19 mouse cellular contexts compared by ENCODE assay signal in genomic region chr2:157519452-157519851, GRCm38 (mm10). TPM values are rescaled to one million over a fixed set of nuclear protein-coding genes. Genes with fewer than 3 reads are reported as not detected.
DNase-seq lines count a peak whose midpoint lies in the region; ATAC-seq lines count a peak whose summit lies in the region.
"Had no signal": no experiment of that assay in that cellular context is flagged by ENCODE, and none has a peak within 500 bp of the region (broad histone marks: within the 10 kb centered on the region; RNA-seq: fewer than 3 reads in every experiment).

No protein-coding gene starts in this region.

- no peak overlapping the region for H3K9ac ChIP-seq in midbrain, embryonic 13.5 days (replicated peaks)
- H3K9ac ChIP-seq: limb, embryonic 13.5 days; liver, embryonic 15.5 days had no signal

- WGBS in heart, embryonic 10.5 days = 46% methylated on average over 6 of the region's 6 CpGs
- WGBS in midbrain, embryonic 13.5 days = 62% methylated on average over 6 of the region's 6 CpGs

- ATAC-seq in midbrain, embryonic 13.5 days = no peak

- no peak overlapping the region for H3K4me2 ChIP-seq in midbrain, embryonic 13.5 days (replicated peaks)
- H3K4me2 ChIP-seq: heart, embryonic 11.5 days; limb, embryonic 13.5 days; liver, embryonic 15.5 days had no signal

- no peaks in the 10 kb centered on the region for H3K36me3 ChIP-seq in heart, embryonic 10.5 days
- H3K36me3 ChIP-seq in midbrain, embryonic 13.5 days = no peaks in the 10 kb centered on the region
- H3K36me3 ChIP-seq: limb, embryonic 13.5 days; liver, embryonic 15.5 days had no signal

- H3K4me1 ChIP-seq in heart, embryonic 10.5 days = peaks cover 6% of the 10 kb centered on the region
- peaks cover 58% of the 10 kb centered on the region for H3K4me1 ChIP-seq in midbrain, embryonic 13.5 days (replicated peaks)
- H3K4me1 ChIP-seq: liver, embryonic 15.5 days; megakaryocyte, embryonic 14.5 days had no signal

- no peaks in the 10 kb centered on the region for H3K9me3 ChIP-seq in heart, embryonic 10.5 days
- no peaks in the 10 kb centered on the region for H3K9me3 ChIP-seq in midbrain, embryonic 13.5 days
- H3K9me3 ChIP-seq: limb, embryonic 13.5 days; liver, embryonic 15.5 days; megakaryocyte, embryonic 14.5 days had no signal

- H3K27me3 ChIP-seq in heart, embryonic 10.5 days (ENCODE audit: insufficient read depth, poor library complexity, severe bottlenecking) = peaks cover 20% of the 10 kb centered on the region; the same call in 1 of the 2 replicates
- H3K27me3 ChIP-seq in midbrain, embryonic 13.5 days = no peaks in the 10 kb centered on the region
- H3K27me3 ChIP-seq: limb, embryonic 13.5 days; liver, embryonic 15.5 days had no signal

- DNase-seq in adrenal gland, postnatal 14 days = peak; percentile 63
- DNase-seq in adrenal gland, adult 8-10 months = no peak
- DNase-seq in heart, postnatal 25 days (ENCODE audit: low spot score) = peak; percentile 13
- DNase-seq in heart, embryonic 10.5 days (ENCODE audit: low spot score) = no peak
- peak; percentile 65 for DNase-seq in adipocyte (ENCODE audit: low spot score)
- DNase-seq in retina, postnatal 1 day = no peak
- DNase-seq in spleen, adult 12 weeks (ENCODE audit: low spot score) = no peak
- DNase-seq: cerebellum, postnatal 25 days; kidney, adult 8-10 months; lung, postnatal 10 days; thymus, postnatal 14 days had no signal

- intact Hi-C loops in heart, postnatal 25 days (cut with DNase I) = no loop called here

- H3K27ac ChIP-seq in heart, embryonic 10.5 days = no peak overlapping the region
- peak overlapping the region; percentile 77; the same call in 1 of the 2 replicates for H3K27ac ChIP-seq in midbrain, embryonic 13.5 days
- H3K27ac ChIP-seq: left cerebral cortex, adult 2 months; limb, embryonic 13.5 days; liver, embryonic 15.5 days had no signal

- H3K4me3 ChIP-seq in heart, embryonic 10.5 days = no peak overlapping the region
- H3K4me3 ChIP-seq in midbrain, embryonic 13.5 days (replicated peaks) = no peak overlapping the region
- H3K4me3 ChIP-seq: erythroblast, embryonic 14.5 days; left cerebral cortex, adult 2 months; limb, embryonic 13.5 days; liver, embryonic 15.5 days; megakaryocyte, embryonic 14.5 days had no signal

RNA-seq across cellular contexts. Expression of gene Nnat, which starts 40.4 kb away (rescaled TPM):
- total RNA-seq in adrenal gland, postnatal 14 days (2021) = 158 TPM in 2 replicates
- total RNA-seq in adrenal gland, adult 8-10 months (2022) = 100 to 1,000 TPM in 2 of 4 experiments, 10 to 100 TPM in 2; 42.5 to 190 (median 123) TPM
- 1 to 10 TPM in 1 of 2 experiments, under 1 TPM in 1; 0.29 to 1.4 TPM for total RNA-seq in heart, postnatal 25 days (2021)
- 253 and 592 TPM in 2 replicates for polyA plus RNA-seq in heart, embryonic 10.5 days (2016; fragmentation: Nextera tagmentation; extraction: Ambion mirVana)
- 8,644 and 8,868 TPM in 2 replicates for polyA plus RNA-seq in midbrain, embryonic 13.5 days (2015; fragmentation: Nextera tagmentation; extraction: Ambion mirVana)
- total RNA-seq: hematopoietic stem cell, adult 5-6 weeks had no signal

RNA-seq across cellular contexts. Expression of gene Blcap, which starts 51.6 kb away (rescaled TPM):
- 75.2 and 77.9 TPM in 2 replicates for total RNA-seq in adrenal gland, postnatal 14 days (2021)
- 10 to 100 TPM; 81.0 to 96.7 (median 91.6) TPM for total RNA-seq in adrenal gland, adult 8-10 months (2022)
- total RNA-seq in heart, postnatal 25 days (2021) = 10 to 100 TPM; 51.8 to 54.9 TPM
- polyA plus RNA-seq in heart, embryonic 10.5 days (2016; fragmentation: Nextera tagmentation; extraction: Ambion mirVana) = 38.3 and 38.6 TPM in 2 replicates
- 246 and 256 TPM in 2 replicates for polyA plus RNA-seq in midbrain, embryonic 13.5 days (2015; fragmentation: Nextera tagmentation; extraction: Ambion mirVana)

Comparison
In these comparisons a context has a peak if more than half of its experiments do, and no peak if none do; other contexts are left out.
1. DNase-seq: peak in adrenal gland, postnatal 14 days (single experiment), heart, postnatal 25 days (single experiment) and adipocyte (single experiment); none in adrenal gland, adult 8-10 months (single experiment), heart, embryonic 10.5 days (single experiment), retina, postnatal 1 day (single experiment) and spleen, adult 12 weeks (single experiment).
2. RNA of gene Nnat, which starts 40.4 kb away (total RNA-seq): 42.5 to 190 TPM in adrenal gland, adult 8-10 months and 158 TPM in adrenal gland, postnatal 14 days; 0.29 to 1.4 TPM in heart, postnatal 25 days; every median in the first group is over 10 times any median in the second.